Mouse (Mus musculus) heart, adult 2 months (tissue): ENCODE data around the gene Kcnma1. TPM values are rescaled to one million over a fixed set of nuclear protein-coding genes. Genes with fewer than 3 reads are reported as not detected.

Source experiments
- DNase-seq, 2 experiments: peaks; one replicate each; pipeline ENCODE4 v3.0.0; 2021
- H3K27ac ChIP-seq: fragments of 200-600 bp; 2 replicates; pipeline ENCODE4 v1.8.1; 2022
- H3K27me3 ChIP-seq: fragments of 200-500 bp; 2 replicates; pipeline ENCODE4 v1.6.1; 2012; ENCODE audit warnings: mild to moderate bottlenecking, low read length, inconsistent platforms, mixed read lengths; ENCODE audit not compliant: control insufficient read depth, insufficient read depth
- H3K36me3 ChIP-seq: fragments of 200-500 bp; 2 replicates; pipeline ENCODE4 v1.6.1; 2012; ENCODE audit warnings: low read length, inconsistent platforms; ENCODE audit not compliant: control insufficient read depth, insufficient read depth
- H3K4me1 ChIP-seq: fragments of 200-500 bp; 2 replicates; pipeline ENCODE4 v1.6.1; 2011; ENCODE audit warnings: low read length; ENCODE audit not compliant: control insufficient read depth, insufficient read depth
- H3K4me3 ChIP-seq: fragments of 200-600 bp; 2 replicates; pipeline ENCODE4 v1.8.1; 2022
- H3K79me2 ChIP-seq: fragments of 200-500 bp; replicated peaks from 2 replicates; pipeline ENCODE4 v1.6.1; 2012; ENCODE audit warnings: mild to moderate bottlenecking, inconsistent platforms, low read length, moderate library complexity, mixed read lengths; ENCODE audit not compliant: control insufficient read depth, insufficient read depth
- H3K9ac ChIP-seq: fragments of 200-500 bp; 2 replicates; pipeline ENCODE4 v1.6.1; 2012; ENCODE audit warnings: low read depth, mild to moderate bottlenecking, control low read depth, inconsistent platforms, low read length, mixed read lengths
- CTCF ChIP-seq: fragments of 200-600 bp; IDR thresholded peaks from 2 replicates; pipeline ENCODE4 v1.8.1; 2022; ENCODE audit warnings: antibody characterized with exemption, mild to moderate bottlenecking, moderate library complexity
- EP300 ChIP-seq: fragments of 200-500 bp; IDR thresholded peaks from 2 replicates; pipeline ENCODE4 v1.6.1; 2011; ENCODE audit warnings: low read depth, low read length, control low read depth; ENCODE audit not compliant: insufficient read depth
- POLR2A ChIP-seq: fragments of 200-500 bp; IDR thresholded peaks from 2 replicates; pipeline ENCODE4 v1.6.1; 2011; ENCODE audit warnings: mild to moderate bottlenecking, low read depth, low read length, control low read depth; ENCODE audit not compliant: insufficient read depth
- WGBS: fragments of 180-500 bp; shearing (Covaris S2); methylation state at CpG from one replicate; pipeline ENCODE4 v1.1.7; 2018; 5-methylcytosine and 5-hydroxymethylcytosine counted together
- intact Hi-C: fragments of 180-260 bp; cut with DNase I; formaldehyde crosslinking; loops from one replicate; pipeline ENCODE4 v1.15.1; 2025
- polyA plus RNA-seq: library from polyadenylated mRNA; depleted of rRNA; stranded (reverse); fragments of >200 nt; gene quantifications from 2 replicates; pipeline ENCODE4 v1.2.3, GENCODE M21; 2012
- total RNA-seq, 2 experiments: library from RNA; stranded (reverse); gene quantifications; 2 replicates each; pipeline ENCODE4 v1.2.3; 2021

Kcnma1 gene
- total and polyA plus RNA-seq, 3 experiments, result 0.66 to 0.84 (median 0.78) TPM

GRCm38 (mm10) chr14:23785921-23786686 is 228.2 kb downstream of the Kcnma1 start:
- H3K9ac ChIP-seq, result no peak overlapping the region
- H3K27ac ChIP-seq, result no peak overlapping the region
- H3K4me1 ChIP-seq, result peaks cover 2% of the 10 kb centered on the region; the same call in 1 of the 2 replicates
- intact Hi-C loops, result no loop called here
- H3K79me2 ChIP-seq, result no peaks in the 10 kb centered on the region
- H3K36me3 ChIP-seq, result no peaks in the 10 kb centered on the region
- H3K27me3 ChIP-seq, result no peaks in the 10 kb centered on the region
- no peak for DNase-seq
- no peak overlapping the region for H3K4me3 ChIP-seq
- TF ChIP-seq CTCF (no peak), EP300 (no peak), POLR2A (no peak)
- WGBS, result 26% methylated on average over 10 of the region's 10 CpGs

- 69% methylated on average over 8 of the region's 8 CpGs for WGBS
- intact Hi-C loops, result no loop called here
- Histone ChIP-seq H3K27me3 (no peaks in the 10 kb centered on the region), H3K4me3 (no peak overlapping the region), H3K27ac (no peak overlapping the region), H3K36me3 (no peaks in the 10 kb centered on the region), H3K4me1 (peaks cover 2% of the 10 kb centered on the region; the same call in 1 of the 2 replicates), H3K9ac (no peak overlapping the region), H3K79me2 (no peaks in the 10 kb centered on the region)
- TF ChIP-seq EP300, result no peak
- TF ChIP-seq CTCF, result no peak
- no peak for TF ChIP-seq POLR2A
- no peak for DNase-seq
Observed at GRCm38 (mm10) chr14:23782845-23783609, 231.3 kb downstream of the Kcnma1 start.

DNA sequence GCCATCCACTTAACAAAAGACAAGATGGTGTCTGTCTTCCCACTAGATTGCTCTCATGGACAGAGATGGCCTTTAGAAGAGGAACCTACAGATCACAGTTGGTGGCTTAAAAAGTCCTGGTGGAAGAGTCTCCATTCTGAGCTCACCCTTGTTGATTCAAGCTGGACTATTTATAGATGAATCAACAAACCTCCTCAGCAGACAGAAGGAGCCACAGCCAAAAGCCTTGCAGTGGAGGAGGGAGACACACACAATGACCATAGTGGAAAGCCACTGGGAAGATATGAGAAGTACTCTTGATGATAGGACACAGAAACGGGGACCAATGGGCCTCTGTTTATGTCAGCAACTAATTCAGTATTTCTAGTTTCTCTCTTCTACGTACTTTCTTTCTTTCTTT is 239.7 kb downstream of the Kcnma1 start:
- 37% methylated on average over 2 of the region's 2 CpGs for WGBS
- H3K36me3 ChIP-seq, result no peaks in the 10 kb centered on the region

DNA sequence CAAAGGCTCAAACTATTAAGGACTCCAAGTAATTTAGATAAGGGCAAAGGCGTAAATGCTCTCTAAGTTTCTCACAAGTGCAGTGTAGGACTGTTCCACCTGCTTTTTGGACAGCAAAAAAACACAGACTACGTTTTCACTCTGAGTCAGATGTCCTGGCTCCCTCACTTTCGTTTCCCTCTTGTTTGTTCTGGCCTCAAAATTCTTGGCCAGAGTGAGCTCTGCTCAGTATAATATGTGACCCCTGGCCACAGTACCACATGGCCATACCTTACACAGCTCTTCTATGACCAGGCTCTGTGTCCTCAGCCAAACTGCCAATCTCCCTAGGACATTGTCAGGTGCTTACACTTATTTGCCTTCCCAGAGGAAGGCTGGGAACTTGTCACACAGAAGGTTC is 241.6 kb downstream of the Kcnma1 start:
- Histone ChIP-seq H3K4me3 (no peak overlapping the region), H3K36me3 (no peaks in the 10 kb centered on the region), H3K27ac (no peak overlapping the region), H3K27me3 (no peaks in the 10 kb centered on the region), H3K9ac (no peak overlapping the region), H3K4me1 (no peaks in the 10 kb centered on the region; the same call in 1 of the 2 replicates), H3K79me2 (no peaks in the 10 kb centered on the region)
- no peak for DNase-seq
- 56% methylated on average over 3 of the region's 3 CpGs for WGBS
- intact Hi-C loops, result no loop called here
- no peak for TF ChIP-seq POLR2A
- TF ChIP-seq CTCF, result no peak
- TF ChIP-seq EP300, result no peak

More for the DNA sequence above, 239.7 kb downstream of the Kcnma1 start:
- intact Hi-C loops, result no loop called here
- no peak for DNase-seq
- Histone ChIP-seq H3K27ac (no peak overlapping the region), H3K4me1 (no peaks in the 10 kb centered on the region; the same call in 1 of the 2 replicates), H3K27me3 (no peaks in the 10 kb centered on the region), H3K4me3 (no peak overlapping the region), H3K9ac (no peak overlapping the region), H3K79me2 (no peaks in the 10 kb centered on the region)
- TF ChIP-seq POLR2A, result no peak

GRCm38 (mm10) chr14:23771794-23772193 is 242.5 kb downstream of the Kcnma1 start:
- 46% methylated on average over 1 of the region's 1 CpGs for WGBS
- H3K27ac ChIP-seq, result no peak overlapping the region
- H3K27me3 ChIP-seq, result no peaks in the 10 kb centered on the region
- no peak overlapping the region for H3K9ac ChIP-seq
- no peaks in the 10 kb centered on the region for H3K79me2 ChIP-seq
- H3K4me3 ChIP-seq, result no peak overlapping the region
- intact Hi-C loops, result no loop called here
- H3K36me3 ChIP-seq, result no peaks in the 10 kb centered on the region
- DNase-seq, result peak in 1 of 2 experiments; percentile 14
- TF ChIP-seq POLR2A (no peak), EP300 (no peak), CTCF (no peak)
- H3K4me1 ChIP-seq, result no peaks in the 10 kb centered on the region; the same call in 1 of the 2 replicates

- H3K4me1 ChIP-seq, result no peaks in the 10 kb centered on the region
- no peaks in the 10 kb centered on the region for H3K27me3 ChIP-seq
- H3K4me3 ChIP-seq, result no peak overlapping the region
- no peak for DNase-seq
- TF ChIP-seq EP300 (no peak), CTCF (no peak), POLR2A (no peak)
- intact Hi-C loops, result no loop called here
- 52% methylated on average over 2 of the region's 2 CpGs for WGBS
- no peaks in the 10 kb centered on the region for H3K79me2 ChIP-seq
- H3K9ac ChIP-seq, result no peak overlapping the region
- no peak overlapping the region for H3K27ac ChIP-seq
- no peaks in the 10 kb centered on the region for H3K36me3 ChIP-seq
Observed at GRCm38 (mm10) chr14:23762471-23762870, 251.8 kb downstream of the Kcnma1 start.
